Mouse (Mus musculus) cerebellum, adult 2 months (tissue): ENCODE data around the gene Ntf5.

Source experiments
- CTCF ChIP-seq: fragments of 200-500 bp; IDR thresholded peaks from 2 replicates; pipeline ENCODE4 v1.5.1; 2011; ENCODE audit warnings: low read depth, mild to moderate bottlenecking, control low read depth, low read length, moderate library complexity, borderline replicate concordance; ENCODE audit not compliant: insufficient read depth
- POLR2A ChIP-seq: fragments of 200-500 bp; IDR thresholded peaks from 2 replicates; pipeline ENCODE4 v1.6.1; 2011; ENCODE audit warnings: low read length, control low read depth, borderline replicate concordance; ENCODE audit not compliant: insufficient read depth

- no peak for TF ChIP-seq POLR2A
- TF ChIP-seq CTCF: no peak
Measured at GRCm38 (mm10) chr7:45461781-45462180, 48.3 kb downstream of the Ntf5 start.
